Mouse (Mus musculus) midbrain, embryonic 14.5 days (tissue): ENCODE measurements at regions not wholly inside any gene's neighbourhood (a gene's known extent, or its start where the extent isn't known, plus 50 kb on each side); places are given as distances from the start of the nearest gene placed in this dataset.

Source experiments
- ATAC-seq: fragments of 200-750 bp; cut with Nextera tagmentation; 2 replicates; pipeline ENCODE4 v1.8.0; 2017; ENCODE audit warnings: moderate number of reproducible peaks, moderate library complexity; ENCODE audit not compliant: low FRiP score, low TSS enrichment
- DNase-seq: peaks from one replicate; pipeline ENCODE4 v3.0.0-alpha.2; 2015
- H3K27ac ChIP-seq: fragments of 300-500 bp; sonication (generic); replicated peaks from 2 replicates; pipeline ENCODE4 v1.5.1; 2014; ENCODE audit warnings: mild to moderate bottlenecking, low read depth, low read length, moderate library complexity
- H3K27me3 ChIP-seq: fragments of 300-500 bp; sonication (generic); 2 replicates; pipeline ENCODE4 v1.6.1; 2014; ENCODE audit warnings: low read length, control low read depth, mixed read lengths; ENCODE audit not compliant: control insufficient read depth, insufficient read depth
- H3K36me3 ChIP-seq: fragments of 300-500 bp; sonication (generic); 2 replicates; pipeline ENCODE4 v1.6.1; 2014; ENCODE audit warnings: low read length, control low read depth; ENCODE audit not compliant: control insufficient read depth, insufficient read depth
- H3K4me1 ChIP-seq: fragments of 300-500 bp; sonication (generic); 2 replicates; pipeline ENCODE4 v1.6.1; 2014; ENCODE audit warnings: mild to moderate bottlenecking, antibody characterized with exemption, low read length, control low read depth; ENCODE audit not compliant: control insufficient read depth, insufficient read depth
- H3K4me2 ChIP-seq: fragments of 300-500 bp; sonication (generic); 2 replicates; pipeline ENCODE4 v1.6.1; 2014; ENCODE audit warnings: mild to moderate bottlenecking, low read length, moderate library complexity
- H3K4me3 ChIP-seq: fragments of 300-500 bp; sonication (generic); replicated peaks from 2 replicates; pipeline ENCODE4 v1.5.1; 2014; ENCODE audit warnings: low read depth, low read length
- H3K9ac ChIP-seq: fragments of 300-500 bp; sonication (generic); replicated peaks from 2 replicates; pipeline ENCODE4 v1.6.1; 2014; ENCODE audit warnings: mild to moderate bottlenecking, low read length, moderate library complexity
- H3K9me3 ChIP-seq: fragments of 300-500 bp; sonication (generic); 2 replicates; pipeline ENCODE4 v1.6.1; 2016; ENCODE audit warnings: low read length, control low read depth, mixed read lengths; ENCODE audit not compliant: control insufficient read depth
- WGBS: fragments of 180-500 bp; shearing (Covaris S2); extraction: QIAGEN DNeasy Blood & Tissue Kit; methylation state at CpG from one replicate; pipeline ENCODE4 v1.1.7; 2014; 5-methylcytosine and 5-hydroxymethylcytosine counted together

DNA sequence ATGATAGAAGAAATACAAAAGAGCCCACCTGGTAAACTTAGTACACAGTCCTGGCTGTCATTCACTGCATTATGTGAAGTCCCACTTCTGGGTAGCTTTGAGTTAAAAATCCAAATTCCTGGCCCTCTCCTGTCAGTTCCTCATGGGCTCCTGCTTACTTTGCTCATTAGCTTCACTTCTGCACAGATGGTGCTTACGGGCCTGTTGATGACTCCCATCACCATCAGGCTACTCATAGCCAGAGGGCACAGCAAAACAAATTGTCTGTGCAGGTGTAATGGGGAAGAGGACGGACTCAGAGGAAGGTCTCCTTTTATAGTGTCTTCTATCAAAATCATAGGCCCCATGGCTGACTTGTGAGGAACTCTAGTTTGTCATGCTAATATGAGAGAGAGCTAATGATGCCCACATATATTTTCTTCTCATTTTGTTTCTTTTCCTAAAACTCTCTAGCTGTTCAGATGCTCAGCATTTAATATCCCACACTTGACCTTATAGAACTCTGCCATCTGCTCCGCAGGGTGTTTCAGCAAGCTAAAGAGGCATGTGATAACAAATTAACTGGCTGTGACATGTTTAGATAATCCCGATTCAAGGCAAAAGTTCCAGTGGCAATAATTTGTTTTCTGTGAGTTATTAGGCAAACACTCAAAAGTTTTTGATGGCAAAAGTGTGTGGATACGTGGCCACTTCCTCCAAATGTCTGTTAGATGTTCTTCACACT lies 536.5 kb upstream of the Slit2 start:
- no peaks in the 10 kb centered on the region for H3K27me3 ChIP-seq
- WGBS, result 78% methylated on average over 5 of the region's 5 CpGs
- DNase-seq, result no peak

DNA sequence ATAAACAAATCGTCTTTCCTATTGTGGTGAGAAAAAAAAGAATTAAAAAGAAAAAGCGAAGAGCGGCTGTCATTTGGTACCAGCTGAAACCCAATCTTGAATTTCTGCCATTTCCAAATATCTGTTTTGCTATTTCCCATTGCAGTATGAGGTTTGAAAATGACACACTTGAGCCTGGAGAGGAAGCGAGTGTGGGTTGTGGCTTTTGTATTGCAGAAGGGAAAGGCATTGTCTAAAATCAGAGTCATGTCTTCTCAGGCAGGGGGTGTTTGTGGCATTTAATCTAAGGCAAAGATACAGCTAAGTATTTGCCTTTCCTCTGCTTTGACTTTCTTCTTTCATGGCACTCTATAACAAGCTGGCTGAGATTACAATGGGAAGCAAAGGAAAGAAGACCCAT lies 518.1 kb upstream of the Slit2 start:
- no peak for ATAC-seq
- Histone ChIP-seq H3K4me1 (no peaks in the 10 kb centered on the region), H3K27ac (no peak overlapping the region), H3K36me3 (no peaks in the 10 kb centered on the region), H3K4me2 (no peak overlapping the region), H3K27me3 (no peaks in the 10 kb centered on the region), H3K9ac (no peak overlapping the region), H3K4me3 (no peak overlapping the region), H3K9me3 (no peaks in the 10 kb centered on the region)
- no peak for DNase-seq
- WGBS, result 88% methylated on average over 4 of the region's 4 CpGs

More for the DNA sequence above, 536.5 kb upstream of the Slit2 start:
- no peaks in the 10 kb centered on the region for H3K4me1 ChIP-seq
- ATAC-seq, result no peak
- H3K9me3 ChIP-seq, result no peaks in the 10 kb centered on the region
- H3K4me2 ChIP-seq, result no peak overlapping the region
- H3K36me3 ChIP-seq, result no peaks in the 10 kb centered on the region
- no peak overlapping the region for H3K27ac ChIP-seq
- no peak overlapping the region for H3K4me3 ChIP-seq
- H3K9ac ChIP-seq, result no peak overlapping the region

DNA sequence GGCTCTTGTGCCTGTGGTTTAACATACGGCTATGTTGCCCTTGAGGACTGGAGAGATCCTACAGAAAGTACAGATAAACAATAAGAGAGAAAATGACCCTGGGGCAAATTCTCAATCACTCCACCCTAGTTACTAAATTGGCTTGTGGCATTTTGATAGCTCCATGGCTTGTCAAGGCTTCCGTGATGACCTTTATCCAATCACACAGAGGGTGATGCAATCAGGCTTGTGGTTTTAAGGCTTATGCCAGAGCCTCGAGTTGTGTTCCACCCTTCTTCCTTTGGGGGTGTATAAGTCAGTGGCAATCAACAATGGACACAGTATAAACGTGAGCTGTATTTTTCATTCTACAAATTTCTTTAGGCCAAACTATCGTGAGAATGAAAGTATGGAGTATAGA lies 513.5 kb upstream of the Slit2 start:
- H3K4me3 ChIP-seq, result no peak overlapping the region
- 74% methylated on average over 5 of the region's 5 CpGs for WGBS
- no peaks in the 10 kb centered on the region for H3K27me3 ChIP-seq
- H3K4me1 ChIP-seq, result no peaks in the 10 kb centered on the region
- H3K4me2 ChIP-seq, result no peak overlapping the region
- no peaks in the 10 kb centered on the region for H3K9me3 ChIP-seq
- no peak overlapping the region for H3K27ac ChIP-seq
- ATAC-seq, result no peak
- H3K36me3 ChIP-seq, result no peaks in the 10 kb centered on the region
- no peak overlapping the region for H3K9ac ChIP-seq
- no peak for DNase-seq

DNA sequence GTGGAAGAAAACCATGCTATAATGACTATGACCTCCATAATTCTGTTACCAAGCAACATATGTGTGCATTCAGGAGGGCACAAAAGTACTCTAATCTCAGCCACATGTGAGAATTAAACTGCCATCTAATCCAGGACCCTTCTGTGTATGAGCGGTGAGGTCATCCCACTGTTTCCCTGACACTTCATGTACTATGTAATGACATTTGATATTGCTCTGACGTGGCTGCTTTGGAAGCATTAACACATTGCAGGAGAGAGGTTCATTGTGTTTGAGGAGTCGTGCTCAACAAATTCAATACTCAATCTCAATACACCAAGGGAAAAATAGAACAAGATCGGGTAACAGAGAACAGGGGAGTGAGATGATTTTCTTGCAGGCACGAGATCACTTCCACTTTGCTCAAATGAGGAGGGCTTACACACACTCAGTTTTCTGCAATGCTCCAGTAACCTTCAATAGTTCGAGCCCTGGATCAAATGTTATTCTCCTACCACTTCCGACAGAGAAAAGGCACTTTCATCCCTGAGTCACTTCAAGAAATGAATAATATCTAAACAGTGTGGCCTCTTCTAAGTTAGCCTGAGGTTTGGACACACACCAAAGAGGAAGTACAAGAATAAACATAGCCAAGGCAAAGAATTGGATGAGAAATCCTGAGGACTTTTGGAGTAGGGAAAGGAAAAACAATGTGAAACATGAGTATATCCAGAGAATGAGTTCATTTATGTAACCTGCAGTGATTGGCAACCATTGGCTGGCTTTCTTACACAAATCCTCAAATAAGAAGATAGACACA lies 510.7 kb upstream of the Slit2 start:
- H3K9me3 ChIP-seq, result no peaks in the 10 kb centered on the region
- DNase-seq (no peak), ATAC-seq (no peak)
- H3K27ac ChIP-seq, result no peak overlapping the region
- no peak overlapping the region for H3K9ac ChIP-seq
- 43% methylated on average over 7 of the region's 7 CpGs for WGBS
- H3K27me3 ChIP-seq, result no peaks in the 10 kb centered on the region
- no peak overlapping the region for H3K4me2 ChIP-seq
- H3K36me3 ChIP-seq, result no peaks in the 10 kb centered on the region
- H3K4me3 ChIP-seq, result no peak overlapping the region
- H3K4me1 ChIP-seq, result no peaks in the 10 kb centered on the region

DNA sequence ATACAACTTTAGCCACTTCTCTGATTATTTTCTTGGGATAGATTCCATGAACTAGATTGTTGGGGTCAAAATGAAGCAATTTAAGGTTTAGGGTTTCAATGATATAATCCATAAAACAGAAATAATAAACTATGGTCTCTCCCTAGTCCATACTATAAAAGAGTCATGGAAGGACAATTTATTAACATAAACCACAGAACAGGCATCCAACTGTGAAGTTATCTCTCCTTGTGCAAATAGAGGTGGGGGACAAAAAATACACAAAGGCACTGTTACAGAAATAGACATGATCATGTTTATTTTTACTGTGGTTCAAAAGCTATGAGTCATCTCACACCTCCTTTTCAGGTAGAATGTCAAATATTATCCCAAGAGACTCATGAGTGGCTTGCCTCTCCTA lies 503.0 kb upstream of the Slit2 start:
- Histone ChIP-seq H3K27me3 (no peaks in the 10 kb centered on the region), H3K4me2 (no peak overlapping the region), H3K9ac (no peak overlapping the region), H3K4me3 (no peak overlapping the region), H3K9me3 (no peaks in the 10 kb centered on the region), H3K4me1 (no peaks in the 10 kb centered on the region), H3K36me3 (no peaks in the 10 kb centered on the region), H3K27ac (no peak overlapping the region)
- ATAC-seq, result no peak
- no peak for DNase-seq

DNA sequence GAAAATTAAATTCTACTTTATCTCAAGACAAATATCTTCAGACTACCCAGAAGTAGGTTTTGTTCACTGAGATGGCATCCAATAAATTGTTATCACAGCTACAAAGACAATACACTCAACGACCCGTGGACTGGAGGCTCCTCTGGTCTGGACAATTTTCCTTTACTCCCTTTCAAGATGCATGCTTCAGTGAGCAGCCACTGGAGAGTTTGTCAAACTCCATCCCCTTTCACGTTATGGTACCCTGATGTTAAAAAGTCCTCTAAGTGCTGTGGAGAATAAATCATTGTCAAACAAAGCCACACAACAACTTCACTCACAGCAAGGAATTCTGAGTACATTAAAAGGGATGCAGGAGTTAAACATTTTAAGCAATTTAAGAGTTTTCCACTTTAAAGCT lies 486.7 kb upstream of the Slit2 start:
- Histone ChIP-seq H3K4me1 (no peaks in the 10 kb centered on the region), H3K9me3 (no peaks in the 10 kb centered on the region), H3K36me3 (no peaks in the 10 kb centered on the region), H3K9ac (no peak overlapping the region), H3K27me3 (no peaks in the 10 kb centered on the region), H3K4me3 (no peak overlapping the region), H3K27ac (no peak overlapping the region), H3K4me2 (no peak overlapping the region)
- no peak for ATAC-seq
- WGBS, result 16% methylated on average over 3 of the region's 3 CpGs
- DNase-seq, result no peak

DNA sequence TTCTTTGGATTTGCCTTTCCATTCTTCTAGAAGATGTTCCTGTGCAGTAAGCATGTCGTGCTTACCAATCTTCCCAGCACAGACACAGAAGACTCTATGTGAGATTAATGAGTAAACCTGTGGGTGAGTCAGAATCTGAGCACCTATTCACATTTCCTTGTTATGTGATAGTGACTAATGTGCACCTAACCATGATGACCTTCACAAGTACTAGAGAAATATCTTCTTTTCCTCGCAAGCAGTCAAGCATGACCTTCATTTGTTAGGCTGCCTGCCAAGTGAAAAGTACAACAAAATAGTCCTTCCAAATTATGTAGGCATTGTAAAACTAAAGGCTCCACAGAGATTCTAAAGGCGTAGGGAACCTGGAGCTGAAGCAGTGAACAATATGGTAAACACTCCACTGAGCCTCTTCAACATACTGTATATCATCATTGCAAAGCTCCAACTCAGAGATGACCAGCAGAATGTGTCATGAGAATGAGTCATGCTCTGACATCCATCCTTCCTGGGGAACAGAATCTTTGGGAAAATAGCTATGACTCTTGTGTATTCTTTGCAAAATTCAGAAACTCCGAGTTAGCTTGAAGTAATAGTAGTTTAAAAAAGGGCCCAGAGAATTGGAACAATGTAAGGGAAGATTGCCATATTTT lies 480.0 kb upstream of the Slit2 start:
- H3K27me3 ChIP-seq, result no peaks in the 10 kb centered on the region
- WGBS, result 83% methylated on average over 4 of the region's 4 CpGs
- ATAC-seq (no peak), DNase-seq (no peak)
- H3K9ac ChIP-seq, result no peak overlapping the region
- no peaks in the 10 kb centered on the region for H3K9me3 ChIP-seq
- no peak overlapping the region for H3K4me3 ChIP-seq
- no peaks in the 10 kb centered on the region for H3K4me1 ChIP-seq
- H3K36me3 ChIP-seq, result no peaks in the 10 kb centered on the region
- H3K27ac ChIP-seq, result no peak overlapping the region
- no peak overlapping the region for H3K4me2 ChIP-seq

DNA sequence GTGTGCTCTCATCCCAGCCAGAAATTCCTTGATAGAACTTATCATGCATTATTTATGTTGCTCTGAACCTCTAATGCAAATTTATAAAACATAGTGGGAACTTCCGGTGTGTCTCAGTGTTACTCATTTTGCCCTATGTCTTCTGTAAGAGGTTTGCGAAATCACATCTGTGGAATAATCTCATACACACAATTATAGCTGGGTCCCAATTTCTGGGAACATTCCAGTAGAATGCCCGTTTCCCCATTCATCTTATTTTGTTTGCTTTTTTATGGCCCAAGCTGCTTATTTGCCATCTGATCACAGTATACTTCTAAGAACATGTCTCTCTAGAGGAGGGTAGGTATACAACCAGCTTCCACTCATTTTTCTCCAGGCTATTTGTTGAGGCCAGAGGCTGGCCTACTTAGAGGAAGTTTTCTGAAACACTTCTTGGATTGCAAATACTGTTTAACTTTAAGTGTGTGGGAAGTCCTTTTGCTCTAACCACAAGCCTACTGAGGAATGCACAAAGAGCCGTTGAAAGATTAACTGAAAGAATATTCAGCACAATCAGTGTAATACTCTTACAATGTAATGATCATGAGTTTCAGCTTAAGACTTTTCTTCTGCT lies 474.1 kb upstream of the Slit2 start:
- no peak for ATAC-seq
- WGBS, result 84% methylated on average over 4 of the region's 4 CpGs

More for the DNA sequence above, 474.1 kb upstream of the Slit2 start:
- H3K4me3 ChIP-seq, result no peak overlapping the region
- H3K9me3 ChIP-seq, result no peaks in the 10 kb centered on the region
- H3K27ac ChIP-seq, result no peak overlapping the region
- no peaks in the 10 kb centered on the region for H3K36me3 ChIP-seq
- H3K9ac ChIP-seq, result no peak overlapping the region
- DNase-seq, result no peak
- no peak overlapping the region for H3K4me2 ChIP-seq
- H3K4me1 ChIP-seq, result no peaks in the 10 kb centered on the region
- no peaks in the 10 kb centered on the region for H3K27me3 ChIP-seq
